Mouse (Mus musculus) embryonic facial prominence, embryonic 13.5 days (tissue): ENCODE measurements around the gene Safb2. TPM values are rescaled to one million over a fixed set of nuclear protein-coding genes. Genes with fewer than 3 reads are reported as not detected.

Experiments
- ATAC-seq: fragments of 200-750 bp; cut with Nextera tagmentation; 2 replicates; pipeline ENCODE4 v1.8.0; 2017; ENCODE audit warnings: low read depth; ENCODE audit not compliant: insufficient number of reproducible peaks, insufficient read depth, low FRiP score, low TSS enrichment
- H3K27ac ChIP-seq: fragments of 300-500 bp; sonication (generic); 2 replicates; pipeline ENCODE4 v1.5.1; 2015; ENCODE audit warnings: moderate library complexity, mild to moderate bottlenecking, inconsistent platforms
- H3K27me3 ChIP-seq: fragments of 300-500 bp; sonication (generic); 2 replicates; pipeline ENCODE4 v1.6.1; 2015; ENCODE audit warnings: mild to moderate bottlenecking, inconsistent platforms
- H3K36me3 ChIP-seq: fragments of 300-500 bp; sonication (generic); 2 replicates; pipeline ENCODE4 v1.6.1; 2015; ENCODE audit warnings: mild to moderate bottlenecking, inconsistent platforms
- H3K4me1 ChIP-seq: fragments of 300-500 bp; sonication (generic); 2 replicates; pipeline ENCODE4 v1.6.1; 2015; ENCODE audit warnings: inconsistent platforms
- H3K4me2 ChIP-seq: fragments of 300-500 bp; sonication (generic); 2 replicates; pipeline ENCODE4 v1.6.1; 2015; ENCODE audit warnings: moderate library complexity, mild to moderate bottlenecking, inconsistent platforms
- H3K4me3 ChIP-seq: fragments of 300-500 bp; sonication (generic); 2 replicates; pipeline ENCODE4 v1.5.1; 2015; ENCODE audit warnings: mild to moderate bottlenecking, inconsistent platforms
- H3K9ac ChIP-seq: fragments of 300-500 bp; sonication (generic); 2 replicates; pipeline ENCODE4 v1.6.1; 2015; ENCODE audit warnings: mild to moderate bottlenecking, inconsistent platforms
- H3K9me3 ChIP-seq: fragments of 300-500 bp; sonication (generic); 2 replicates; pipeline ENCODE4 v1.6.1; 2016; ENCODE audit warnings: inconsistent platforms
- WGBS: fragments of 180-500 bp; shearing (Covaris S2); methylation state at CpG from one replicate; pipeline ENCODE4 v1.1.7; 2015; ENCODE audit warnings: mixed read lengths; 5-methylcytosine and 5-hydroxymethylcytosine counted together
- polyA plus RNA-seq: library from polyadenylated mRNA; unstranded; fragments of >200 nt; fragmentation: Nextera tagmentation; extraction: Ambion mirVana; gene quantifications from 2 replicates; pipeline ENCODE4 v1.2.1, GENCODE M21; 2015

The Safb2 gene
- polyA plus RNA-seq, 1 experiment from 2014 or later = 97.6 TPM

DNA sequence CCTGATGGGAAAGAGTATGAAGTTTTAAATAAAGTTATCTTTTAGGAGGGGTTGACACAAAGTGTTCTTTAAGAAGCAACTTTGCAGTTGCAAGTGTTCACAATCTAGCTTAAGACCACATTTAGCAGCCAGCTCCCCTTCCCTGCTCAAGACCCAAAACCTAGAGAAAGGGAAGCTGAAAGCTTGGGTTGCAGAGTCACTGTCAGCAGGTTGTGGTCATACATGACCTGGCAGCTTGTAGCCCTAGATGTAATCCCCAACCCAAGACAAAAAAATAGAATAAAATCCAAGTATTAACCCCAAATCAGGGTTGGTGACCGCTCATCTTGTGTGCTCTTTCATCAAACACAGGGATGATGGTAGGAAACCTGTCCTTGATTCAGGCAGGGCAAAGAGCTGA, 1.3 kb downstream of the Safb2 start:
- Histone ChIP-seq H3K4me2 (peak overlapping the region; percentile 89), H3K9me3 (no peaks in the 10 kb centered on the region), H3K27ac (no peak overlapping the region), H3K4me1 (peaks cover 47% of the 10 kb centered on the region), H3K4me3 (peak overlapping the region; percentile 90), H3K27me3 (no peaks in the 10 kb centered on the region), H3K36me3 (peaks cover 66% of the 10 kb centered on the region), H3K9ac (peak overlapping the region; percentile 90)
- 70% methylated on average over 1 of the region's 1 CpGs for WGBS
- no peak for ATAC-seq

GRCm38 (mm10) chr17:56572939-56573338, 11.4 kb downstream of the Safb2 start:
- Histone ChIP-seq H3K4me2 (no peak overlapping the region), H3K27me3 (no peaks in the 10 kb centered on the region), H3K4me1 (no peaks in the 10 kb centered on the region), H3K27ac (no peak overlapping the region), H3K9me3 (no peaks in the 10 kb centered on the region), H3K4me3 (no peak overlapping the region), H3K36me3 (peaks cover 92% of the 10 kb centered on the region), H3K9ac (no peak overlapping the region)
- WGBS = 94% methylated on average over 3 of the region's 3 CpGs
- ATAC-seq = no peak

DNA sequence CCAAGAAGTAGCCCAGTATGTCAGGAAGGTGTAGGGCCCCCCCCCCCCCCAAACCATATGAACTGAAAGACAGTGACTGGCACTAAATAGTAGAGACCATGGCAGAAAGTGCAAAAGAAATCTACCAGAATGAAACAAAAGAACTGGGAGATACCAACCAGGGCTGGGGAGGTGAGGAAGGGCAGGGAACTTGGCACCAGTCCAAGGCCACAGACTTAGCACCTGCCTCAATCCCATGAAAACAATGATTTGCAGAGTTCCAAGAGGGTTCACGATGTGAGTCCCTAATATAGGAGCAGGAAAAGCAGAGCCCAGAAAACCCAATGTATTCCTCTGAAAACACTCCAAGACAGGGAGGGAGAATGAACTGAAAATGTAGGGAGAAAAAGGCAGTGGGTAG, 12.2 kb downstream of the Safb2 start:
- Histone ChIP-seq H3K27me3 (no peaks in the 10 kb centered on the region), H3K4me3 (no peak overlapping the region), H3K9ac (no peak overlapping the region), H3K9me3 (no peaks in the 10 kb centered on the region), H3K27ac (no peak overlapping the region), H3K4me1 (no peaks in the 10 kb centered on the region), H3K4me2 (no peak overlapping the region), H3K36me3 (peaks cover 92% of the 10 kb centered on the region)
- no peak for ATAC-seq
- WGBS = 77% methylated on average over 1 of the region's 1 CpGs

- no peak overlapping the region for H3K4me3 ChIP-seq
- no peaks in the 10 kb centered on the region for H3K27me3 ChIP-seq
- no peaks in the 10 kb centered on the region for H3K9me3 ChIP-seq
- H3K36me3 ChIP-seq = peaks cover 98% of the 10 kb centered on the region
- H3K4me2 ChIP-seq = no peak overlapping the region
- 86% methylated on average over 4 of the region's 4 CpGs for WGBS
- H3K9ac ChIP-seq = no peak overlapping the region
- H3K4me1 ChIP-seq = no peaks in the 10 kb centered on the region
- no peak for ATAC-seq
- H3K27ac ChIP-seq = no peak overlapping the region
Observed at GRCm38 (mm10) chr17:56570287-56570686, 14.1 kb downstream of the Safb2 start.

DNA sequence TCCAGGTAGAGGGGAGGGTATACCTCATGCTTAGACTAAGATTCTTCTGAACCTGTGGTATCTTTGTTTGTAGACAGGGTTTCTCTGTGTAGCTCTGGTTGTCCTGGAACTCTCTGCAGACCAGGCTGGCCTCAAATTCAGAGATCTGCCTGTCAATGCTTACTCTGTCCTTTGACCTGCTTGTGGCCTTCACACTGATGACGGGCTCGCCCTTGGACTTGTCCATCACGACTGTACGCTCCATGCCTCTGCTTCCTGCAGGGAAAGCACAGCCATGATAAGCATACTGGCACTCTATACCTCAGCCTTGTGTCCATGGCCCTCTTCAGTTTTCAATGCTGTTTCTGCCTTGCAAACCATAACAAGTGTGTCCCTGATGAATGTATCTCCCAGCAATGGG, 17.0 kb downstream of the Safb2 start:
- Histone ChIP-seq H3K36me3 (peaks cover 100% of the 10 kb centered on the region), H3K27ac (no peak overlapping the region), H3K9me3 (no peaks in the 10 kb centered on the region), H3K4me1 (no peaks in the 10 kb centered on the region), H3K9ac (no peak overlapping the region), H3K4me2 (no peak overlapping the region), H3K4me3 (no peak overlapping the region), H3K27me3 (no peaks in the 10 kb centered on the region)
- 91% methylated on average over 4 of the region's 4 CpGs for WGBS
- no peak for ATAC-seq

- Histone ChIP-seq H3K4me1 (no peaks in the 10 kb centered on the region), H3K36me3 (peaks cover 100% of the 10 kb centered on the region), H3K4me2 (no peak overlapping the region), H3K4me3 (no peak overlapping the region), H3K9ac (no peak overlapping the region), H3K9me3 (no peaks in the 10 kb centered on the region), H3K27me3 (no peaks in the 10 kb centered on the region), H3K27ac (no peak overlapping the region)
- WGBS = 93% methylated on average over 5 of the region's 5 CpGs
- no peak for ATAC-seq
Observed at GRCm38 (mm10) chr17:56566918-56567317, 17.5 kb downstream of the Safb2 start.

DNA sequence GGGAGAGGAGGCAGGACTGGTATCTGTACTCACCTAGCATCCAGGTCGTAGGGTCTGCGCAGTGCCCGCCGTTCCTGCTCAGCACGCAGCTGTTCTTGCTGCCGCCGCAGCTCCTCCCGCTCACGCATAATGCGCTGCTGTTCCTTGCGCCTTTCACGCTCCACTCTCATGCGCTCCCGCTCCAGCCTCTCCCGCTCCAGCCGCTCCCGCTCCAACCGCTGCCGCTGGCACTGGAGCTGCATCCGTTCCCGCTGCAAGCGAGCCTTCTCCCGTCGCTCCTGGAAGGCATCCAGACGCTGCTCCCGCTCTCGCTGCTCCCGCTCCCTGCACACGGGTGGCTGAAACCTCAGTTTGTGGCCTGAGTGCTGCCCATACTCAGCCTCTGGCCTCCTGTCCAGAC, 18.1 kb downstream of the Safb2 start:
- WGBS = 92% methylated on average over 29 of the region's 29 CpGs
- no peaks in the 10 kb centered on the region for H3K27me3 ChIP-seq
- H3K4me2 ChIP-seq = no peak overlapping the region
- peaks cover 100% of the 10 kb centered on the region for H3K36me3 ChIP-seq
- no peak overlapping the region for H3K27ac ChIP-seq
- no peaks in the 10 kb centered on the region for H3K9me3 ChIP-seq
- H3K4me1 ChIP-seq = no peaks in the 10 kb centered on the region
- ATAC-seq = no peak
- no peak overlapping the region for H3K4me3 ChIP-seq
- no peak overlapping the region for H3K9ac ChIP-seq

DNA sequence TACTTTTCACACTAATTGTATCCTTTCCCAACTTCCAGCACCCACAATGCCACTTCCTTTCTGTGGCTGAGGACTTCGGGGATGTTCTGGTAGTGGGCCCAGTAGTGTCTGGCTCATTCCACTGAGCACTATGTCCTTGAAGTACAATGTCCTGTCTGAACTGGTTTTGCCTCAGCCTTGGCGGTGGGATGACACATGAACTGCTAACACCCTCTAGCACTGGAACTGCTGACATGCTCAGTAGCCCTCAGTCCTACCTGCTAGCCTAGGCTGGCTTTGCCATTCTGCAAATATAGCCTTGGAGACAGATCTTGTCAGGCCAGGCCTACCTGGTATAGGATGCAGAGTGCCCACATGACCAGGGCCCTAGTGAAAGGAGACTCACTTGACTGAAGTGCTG, 22.5 kb downstream of the Safb2 start:
- ATAC-seq = no peak
- no peaks in the 10 kb centered on the region for H3K4me1 ChIP-seq
- WGBS = 95% methylated on average over 2 of the region's 2 CpGs
- H3K27me3 ChIP-seq = no peaks in the 10 kb centered on the region
- H3K9me3 ChIP-seq = no peaks in the 10 kb centered on the region
- no peak overlapping the region for H3K9ac ChIP-seq
- no peak overlapping the region for H3K4me2 ChIP-seq
- H3K4me3 ChIP-seq = no peak overlapping the region
- no peak overlapping the region for H3K27ac ChIP-seq
- H3K36me3 ChIP-seq = peaks cover 62% of the 10 kb centered on the region

DNA sequence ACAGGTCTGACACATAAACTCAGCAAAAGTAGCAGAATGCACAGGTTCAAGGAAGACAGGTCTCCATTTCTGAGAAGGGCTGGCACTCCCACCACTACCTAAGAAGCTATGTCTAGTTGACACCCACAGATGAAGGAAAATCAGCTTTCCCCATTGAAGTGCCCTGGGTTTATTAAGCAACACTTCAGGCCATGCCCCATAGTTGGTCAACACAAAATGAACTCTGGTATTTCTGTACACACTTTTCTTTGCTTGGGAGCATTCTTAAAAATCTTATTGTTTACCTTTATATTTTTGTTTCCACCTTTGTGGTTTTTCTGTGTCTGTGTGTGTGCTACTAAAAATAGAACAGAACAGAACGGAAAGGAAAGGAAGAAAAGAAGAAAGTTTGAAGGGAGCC, 24.3 kb downstream of the Safb2 start:
- Histone ChIP-seq H3K36me3 (peaks cover 45% of the 10 kb centered on the region), H3K4me2 (no peak overlapping the region), H3K4me3 (no peak overlapping the region), H3K4me1 (no peaks in the 10 kb centered on the region), H3K27ac (no peak overlapping the region), H3K9me3 (no peaks in the 10 kb centered on the region), H3K27me3 (no peaks in the 10 kb centered on the region), H3K9ac (no peak overlapping the region)
- 69% methylated on average over 1 of the region's 1 CpGs for WGBS
- no peak for ATAC-seq

DNA sequence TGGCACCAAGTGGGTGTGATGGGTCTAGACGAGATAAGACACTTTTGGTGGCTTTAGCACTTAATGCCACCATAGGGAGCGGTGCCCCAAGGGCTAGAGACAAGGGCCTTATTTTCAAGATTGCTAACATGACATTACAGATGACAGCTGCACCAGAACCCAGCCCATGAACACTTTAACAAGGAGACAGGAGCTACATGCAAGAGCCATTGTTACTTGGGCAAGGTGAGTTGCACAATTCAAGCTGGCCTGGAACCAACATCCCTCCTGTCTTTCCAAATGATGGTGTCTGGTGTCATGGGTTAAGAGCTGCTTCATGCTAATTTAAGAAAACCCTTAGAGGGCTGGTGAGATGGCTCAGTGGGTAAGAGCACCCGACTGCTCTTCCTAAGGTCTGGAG, 25.0 kb downstream of the Safb2 start:
- no peak overlapping the region for H3K9ac ChIP-seq
- no peaks in the 10 kb centered on the region for H3K27me3 ChIP-seq
- no peaks in the 10 kb centered on the region for H3K9me3 ChIP-seq
- no peak overlapping the region for H3K27ac ChIP-seq
- ATAC-seq = no peak
- H3K4me2 ChIP-seq = no peak overlapping the region
- H3K4me3 ChIP-seq = no peak overlapping the region
- peaks cover 38% of the 10 kb centered on the region for H3K36me3 ChIP-seq
- H3K4me1 ChIP-seq = no peaks in the 10 kb centered on the region
- 70% methylated on average over 3 of the region's 3 CpGs for WGBS

DNA sequence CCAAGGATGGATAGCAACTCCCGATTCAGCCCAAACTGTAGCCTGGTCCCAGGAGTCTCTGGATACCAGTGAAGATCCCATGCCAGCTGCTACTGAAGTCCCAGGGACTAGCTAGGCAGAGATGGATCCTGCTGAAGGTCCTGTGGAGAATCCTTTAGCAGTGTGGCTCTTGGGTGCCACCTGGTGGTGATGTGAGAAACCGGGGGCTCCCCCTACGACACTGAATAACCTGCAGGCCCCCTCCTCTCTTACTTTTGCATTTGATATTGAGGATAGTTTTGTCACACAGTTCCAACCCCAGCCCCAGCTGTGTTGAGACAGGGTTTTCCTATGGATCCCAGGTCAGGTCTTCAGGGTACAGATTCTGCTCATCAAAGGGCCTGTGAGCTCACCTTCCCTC, 25.9 kb downstream of the Safb2 start:
- ATAC-seq = no peak
- no peaks in the 10 kb centered on the region for H3K27me3 ChIP-seq
- H3K9ac ChIP-seq = no peak overlapping the region
- no peak overlapping the region for H3K4me2 ChIP-seq
- 25% methylated on average over 3 of the region's 3 CpGs for WGBS
- no peaks in the 10 kb centered on the region for H3K4me1 ChIP-seq
- H3K9me3 ChIP-seq = no peaks in the 10 kb centered on the region
- no peak overlapping the region for H3K4me3 ChIP-seq
- H3K27ac ChIP-seq = no peak overlapping the region
- peaks cover 28% of the 10 kb centered on the region for H3K36me3 ChIP-seq

DNA sequence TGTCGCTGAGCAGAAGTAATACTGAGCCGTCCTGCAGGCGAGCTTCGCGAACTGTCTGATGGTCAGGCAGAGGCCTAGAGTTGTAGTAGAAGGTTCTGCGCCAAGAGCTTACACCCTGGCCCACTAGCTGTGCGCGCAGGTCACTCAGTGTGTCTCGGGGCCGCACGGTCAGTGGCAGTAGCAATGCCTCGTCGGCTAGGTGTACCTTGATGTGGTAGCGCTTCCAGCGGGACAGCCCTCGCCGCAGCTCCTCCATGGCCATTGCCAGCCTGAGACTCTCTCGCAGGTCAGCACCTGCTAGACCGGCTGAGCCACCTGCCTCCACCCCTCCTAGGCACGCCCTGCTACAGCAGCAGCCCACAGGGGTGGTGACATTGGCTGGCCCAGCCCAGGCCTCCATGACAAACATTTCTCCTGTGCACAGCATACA, 30.2 kb downstream of the Safb2 start, which contains the start of gene Gm20219:
TSS of gene Gm20219 (minus strand) at position 266 of the 430 bp plus-strand sequence.
- Histone ChIP-seq H3K9me3 (no peaks in the 10 kb centered on the region), H3K9ac (0 out of 2 replicates have a peak within 1 kb of the TSS, but pooled peaks have one; percentile 4), H3K27me3 (no peaks in the 10 kb centered on the region), H3K27ac (0 out of 2 replicates have a peak within 1 kb of the TSS, but pooled peaks have one; percentile 55), H3K4me3 (no peak within 1 kb of the TSS), H3K36me3 (0 out of 2 replicates have a peak, but pooled peaks cover 3% of the 10 kb centered on the region), H3K4me1 (peaks cover 10% of the 10 kb centered on the region), H3K4me2 (no peak within 1 kb of the TSS)
- 74% methylated on average over 20 of the region's 20 CpGs for WGBS
- no peak for ATAC-seq
